Mouse (Mus musculus) lung, embryonic 16.5 days (tissue): Measurements from ENCODE around the gene Ttbk1. TPM values are rescaled to one million over a fixed set of nuclear protein-coding genes. Genes with fewer than 3 reads are reported as not detected.

Experiments used
- ATAC-seq: fragments of 200-750 bp; cut with Nextera tagmentation; 2 replicates; pipeline ENCODE4 v1.8.0; 2017; ENCODE audit warnings: low read depth, mild to moderate bottlenecking, moderate library complexity
- H3K27ac ChIP-seq: fragments of 300-500 bp; sonication (generic); 2 replicates; pipeline ENCODE4 v1.5.1; 2014; ENCODE audit warnings: mild to moderate bottlenecking, control low read depth, low read length
- H3K27me3 ChIP-seq: fragments of 300-500 bp; sonication (generic); 2 replicates; pipeline ENCODE4 v1.6.1; 2014; ENCODE audit warnings: low read depth, low read length, mixed read lengths; ENCODE audit not compliant: control insufficient read depth, insufficient read depth
- H3K36me3 ChIP-seq: fragments of 300-500 bp; sonication (generic); 2 replicates; pipeline ENCODE4 v1.6.1; 2014; ENCODE audit warnings: low read length; ENCODE audit not compliant: control insufficient read depth, insufficient read depth
- H3K4me1 ChIP-seq: fragments of 300-500 bp; sonication (generic); replicated peaks from 2 replicates; pipeline ENCODE4 v1.6.1; 2014; ENCODE audit warnings: low read length, mixed read lengths; ENCODE audit not compliant: control insufficient read depth, insufficient read depth
- H3K4me2 ChIP-seq: fragments of 300-500 bp; sonication (generic); 2 replicates; pipeline ENCODE4 v1.6.1; 2014; ENCODE audit warnings: low read depth, low read length, control low read depth
- H3K4me3 ChIP-seq: fragments of 300-500 bp; sonication (generic); 2 replicates; pipeline ENCODE4 v1.5.1; 2014; ENCODE audit warnings: mild to moderate bottlenecking, low read length, control low read depth
- H3K9ac ChIP-seq: fragments of 300-500 bp; sonication (generic); 2 replicates; pipeline ENCODE4 v1.6.1; 2014; ENCODE audit warnings: low read length, control low read depth
- H3K9me3 ChIP-seq: fragments of 300-500 bp; sonication (generic); 2 replicates; pipeline ENCODE4 v1.6.1; 2016; ENCODE audit warnings: low read length; ENCODE audit not compliant: control insufficient read depth
- WGBS: fragments of 180-500 bp; shearing (Covaris S2); extraction: QIAGEN DNeasy Blood & Tissue Kit; methylation state at CpG from one replicate; pipeline ENCODE4 v1.1.7; 2014; 5-methylcytosine and 5-hydroxymethylcytosine counted together
- polyA plus RNA-seq: library from polyadenylated mRNA; unstranded; fragments of >200 nt; fragmentation: Nextera tagmentation; extraction: Ambion mirVana; gene quantifications from 2 replicates; pipeline ENCODE4 v1.2.1, GENCODE M21; 2015

The Ttbk1 gene
- polyA plus RNA-seq, 1 experiment from 2014 or later: 0.03 TPM

DNA sequence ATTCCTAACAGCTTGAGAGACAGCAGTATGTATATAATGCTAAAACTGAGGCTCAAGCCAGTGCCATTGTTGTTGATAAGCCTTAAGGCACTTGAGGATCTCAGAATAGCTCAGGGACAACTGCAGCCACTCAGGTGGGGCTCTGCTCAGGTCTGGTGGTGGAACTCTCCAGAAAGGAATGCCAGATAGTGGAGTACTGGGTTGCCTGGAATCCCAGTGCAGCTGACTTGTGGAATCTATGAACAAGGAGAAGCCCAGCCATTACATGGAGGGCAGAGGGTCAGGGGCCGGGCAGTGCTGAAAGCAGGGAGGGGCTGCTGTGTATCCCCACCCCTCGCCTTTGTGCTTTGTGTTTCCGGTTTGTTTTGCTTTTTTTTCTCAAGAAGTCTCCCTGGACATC is 29.0 kb downstream of the Ttbk1 start:
- 15% methylated on average over 3 of the region's 3 CpGs for WGBS
- 0 out of 2 replicates have a peak, but pooled peaks have one; percentile 3 for ATAC-seq
- no peaks in the 10 kb centered on the region for H3K36me3 ChIP-seq
- peaks cover 65% of the 10 kb centered on the region for H3K27me3 ChIP-seq
- H3K9ac ChIP-seq: no peak overlapping the region
- no peaks in the 10 kb centered on the region for H3K9me3 ChIP-seq
- H3K4me1 ChIP-seq: peaks cover 25% of the 10 kb centered on the region
- no peak overlapping the region for H3K4me3 ChIP-seq
- H3K27ac ChIP-seq: no peak overlapping the region
- no peak overlapping the region for H3K4me2 ChIP-seq

GRCm38 (mm10) chr17:46457791-46458190 is 29.7 kb downstream of the Ttbk1 start:
- Histone ChIP-seq H3K4me2 (no peak overlapping the region), H3K4me1 (peaks cover 25% of the 10 kb centered on the region), H3K36me3 (no peaks in the 10 kb centered on the region), H3K9ac (no peak overlapping the region), H3K27me3 (peaks cover 70% of the 10 kb centered on the region), H3K9me3 (no peaks in the 10 kb centered on the region), H3K27ac (no peak overlapping the region), H3K4me3 (no peak overlapping the region)
- WGBS: 10% methylated on average over 10 of the region's 10 CpGs
- ATAC-seq: no peak

DNA sequence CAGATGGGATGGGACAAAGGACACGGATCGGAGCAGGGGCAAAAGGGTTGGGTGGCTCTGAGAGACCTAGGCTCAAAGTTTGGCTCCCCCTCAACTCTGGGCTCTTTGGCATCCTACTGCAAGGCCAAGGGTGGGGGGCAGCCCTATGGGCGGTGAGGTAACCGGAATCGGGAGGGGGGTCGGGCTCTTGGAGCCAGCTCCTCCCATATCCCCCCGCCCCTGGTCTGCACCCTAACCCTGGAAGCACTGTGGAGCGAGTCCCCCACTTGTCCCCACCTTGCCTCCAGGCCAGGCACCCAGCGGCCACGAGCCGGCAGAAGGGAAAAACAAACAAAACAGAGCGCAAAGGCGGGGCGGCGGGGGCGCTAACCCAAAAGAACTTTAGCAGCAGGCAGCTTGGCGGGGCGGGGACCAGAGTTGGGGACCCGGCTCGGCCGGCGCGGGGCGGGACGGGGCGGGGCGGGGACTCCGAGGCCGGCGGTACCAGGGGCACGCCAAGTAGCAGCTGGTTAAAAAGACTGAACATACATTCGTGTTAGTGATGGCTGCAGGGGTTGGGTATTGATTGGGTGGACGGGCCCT is 32.3 kb downstream of the Ttbk1 start:
- peak overlapping the region; percentile 44 for H3K9ac ChIP-seq
- 1% methylated on average over 31 of the region's 33 CpGs for WGBS
- peak overlapping the region; percentile 49 for H3K4me3 ChIP-seq
- H3K9me3 ChIP-seq: no peaks in the 10 kb centered on the region
- H3K36me3 ChIP-seq: no peaks in the 10 kb centered on the region
- H3K4me1 ChIP-seq: peaks cover 18% of the 10 kb centered on the region
- H3K27ac ChIP-seq: no peak overlapping the region
- H3K27me3 ChIP-seq: peaks cover 57% of the 10 kb centered on the region
- H3K4me2 ChIP-seq: peak overlapping the region; percentile 76
- ATAC-seq: peak; percentile 68

DNA sequence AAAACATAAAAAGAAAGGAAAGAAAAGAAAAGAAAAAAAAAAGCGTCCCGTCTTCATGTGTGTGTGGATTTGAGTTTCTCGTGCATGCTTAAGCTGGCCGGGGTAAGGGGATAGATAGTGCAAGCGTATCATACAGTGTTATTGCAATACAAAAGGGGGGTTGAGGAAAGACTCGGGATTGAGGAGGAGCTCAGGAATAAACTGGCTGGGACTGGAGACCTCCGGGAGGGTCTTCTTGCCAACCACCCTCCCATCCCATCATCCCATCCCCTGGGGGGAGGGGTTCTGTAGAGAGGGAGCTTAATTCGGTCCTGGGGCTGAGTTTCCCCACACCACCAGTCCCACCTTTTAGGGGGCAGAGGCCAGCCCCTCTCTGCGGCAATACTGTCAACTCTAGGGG is 32.9 kb downstream of the Ttbk1 start:
- Histone ChIP-seq H3K36me3 (no peaks in the 10 kb centered on the region), H3K9ac (no peak overlapping the region), H3K4me3 (peak overlapping the region; percentile 49), H3K4me1 (peaks cover 18% of the 10 kb centered on the region), H3K27ac (no peak overlapping the region), H3K9me3 (no peaks in the 10 kb centered on the region), H3K27me3 (peaks cover 50% of the 10 kb centered on the region), H3K4me2 (peak overlapping the region; percentile 76)
- 2% methylated on average over 9 of the region's 9 CpGs for WGBS
- no peak for ATAC-seq

DNA sequence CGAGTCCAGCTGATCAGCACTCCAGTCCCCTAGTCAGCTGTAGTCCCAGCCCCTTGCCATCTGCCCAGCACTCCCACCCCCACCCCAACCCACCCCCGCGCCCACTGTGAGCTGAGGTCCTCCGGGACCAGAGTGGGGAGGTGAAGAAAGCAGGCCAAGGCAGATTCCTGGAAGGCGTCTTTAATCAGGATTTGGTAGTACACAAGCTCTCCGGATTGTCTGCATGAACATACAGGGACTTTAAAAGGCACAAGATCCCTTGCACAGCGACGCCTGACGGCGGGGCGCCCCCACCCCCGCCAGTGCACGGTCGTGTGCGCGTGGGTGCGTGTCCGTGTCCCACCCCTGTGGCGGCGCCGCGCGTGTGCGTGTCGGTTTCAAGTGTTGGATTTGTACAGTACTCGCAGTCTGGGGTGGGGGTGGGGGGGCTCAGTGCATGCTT is 33.5 kb downstream of the Ttbk1 start:
- Histone ChIP-seq H3K4me2 (peak overlapping the region; percentile 76), H3K9ac (peak overlapping the region; percentile 5; the same call in 1 of the 2 replicates), H3K9me3 (no peaks in the 10 kb centered on the region), H3K4me3 (peak overlapping the region; percentile 49), H3K27me3 (peaks cover 45% of the 10 kb centered on the region), H3K27ac (no peak overlapping the region), H3K36me3 (no peaks in the 10 kb centered on the region), H3K4me1 (peaks cover 18% of the 10 kb centered on the region)
- WGBS: under 1% methylated on average over 26 of the region's 26 CpGs
- ATAC-seq: no peak

DNA sequence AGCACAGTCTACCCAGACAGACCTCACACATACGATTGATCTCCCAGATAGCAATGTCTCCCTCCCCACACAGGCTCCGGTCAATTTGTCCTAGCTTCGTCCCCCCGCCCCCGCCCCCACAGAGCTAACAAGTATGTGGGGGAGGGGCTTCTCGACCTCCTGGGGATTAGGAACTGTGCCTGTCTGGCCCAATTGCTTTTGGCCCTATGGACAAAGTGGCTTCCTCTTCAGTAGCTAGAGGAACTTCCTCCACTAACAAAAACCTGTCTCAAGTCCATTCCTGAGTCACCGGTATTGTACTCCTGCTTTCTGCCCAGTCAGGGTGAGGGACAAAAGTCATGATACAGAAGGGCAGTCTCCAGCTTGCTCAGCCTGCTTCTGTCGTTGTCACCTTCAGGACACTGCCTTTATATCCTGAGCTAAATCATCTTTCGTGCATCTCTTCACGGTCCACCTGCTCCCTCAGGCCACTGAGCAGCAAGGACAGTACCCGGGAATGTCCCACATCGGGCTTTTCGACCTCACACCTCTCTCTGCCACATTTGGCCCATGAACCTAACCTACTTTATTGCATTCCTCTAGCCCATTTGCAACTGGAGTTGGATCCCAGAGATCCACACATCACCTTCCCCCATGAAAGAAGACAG is 34.0 kb downstream of the Ttbk1 start:
- Histone ChIP-seq H3K4me3 (no peak overlapping the region), H3K27me3 (peaks cover 40% of the 10 kb centered on the region), H3K9me3 (no peaks in the 10 kb centered on the region), H3K4me1 (peaks cover 18% of the 10 kb centered on the region), H3K27ac (no peak overlapping the region), H3K4me2 (no peak overlapping the region), H3K9ac (no peak overlapping the region), H3K36me3 (no peaks in the 10 kb centered on the region)
- 10% methylated on average over 13 of the region's 13 CpGs for whole genome bisulfite sequencing
- no peak for ATAC-seq

- Histone ChIP-seq H3K4me2 (no peak overlapping the region), H3K4me3 (no peak overlapping the region), H3K9me3 (no peaks in the 10 kb centered on the region), H3K9ac (no peak overlapping the region), H3K36me3 (no peaks in the 10 kb centered on the region), H3K27me3 (peaks cover 40% of the 10 kb centered on the region), H3K27ac (no peak overlapping the region), H3K4me1 (peaks cover 18% of the 10 kb centered on the region)
- 35% methylated on average over 5 of the region's 5 CpGs for WGBS
- no peak for ATAC-seq
Measured at GRCm38 (mm10) chr17:46452683-46453082, 34.8 kb downstream of the Ttbk1 start.

- WGBS: 93% methylated on average over 16 of the region's 16 CpGs
- Histone ChIP-seq H3K27ac (no peak overlapping the region), H3K36me3 (no peaks in the 10 kb centered on the region), H3K4me2 (no peak overlapping the region), H3K4me3 (no peak overlapping the region), H3K27me3 (peaks cover 24% of the 10 kb centered on the region), H3K9me3 (no peaks in the 10 kb centered on the region), H3K4me1 (peaks cover 2% of the 10 kb centered on the region; the same call in 1 of the 2 replicates), H3K9ac (no peak overlapping the region)
- no peak for ATAC-seq
Measured at GRCm38 (mm10) chr17:46446264-46446663, 41.2 kb downstream of the Ttbk1 start.

- Histone ChIP-seq H3K9me3 (no peaks in the 10 kb centered on the region), H3K27ac (no peak overlapping the region), H3K9ac (peak overlapping the region; percentile 59), H3K27me3 (peaks cover 24% of the 10 kb centered on the region), H3K36me3 (no peaks in the 10 kb centered on the region), H3K4me1 (peaks cover 2% of the 10 kb centered on the region; the same call in 1 of the 2 replicates), H3K4me2 (peak overlapping the region; percentile 85), H3K4me3 (peak overlapping the region; percentile 51)
- 3% methylated on average over 41 of the region's 50 CpGs for WGBS
- peak; percentile 69 for ATAC-seq
Measured at GRCm38 (mm10) chr17:46444839-46445579, 42.5 kb downstream of the Ttbk1 start.
